Mouse (Mus musculus): ENCODE data around the gene Slc4a1.

- TF ChIP-seq POLR2A (IDR thresholded peaks at IDR 0.05; ENCODE audit: insufficient read depth, low read depth, low read length): no peak
- TF ChIP-seq CTCF (IDR thresholded peaks at IDR 0.05; ENCODE audit: insufficient read depth, low read depth, low read length): no peak
Measured at GRCm38 (mm10) chr11:102394421-102395124, 28.6 kb upstream of the Slc4a1 start.
